Mouse (Mus musculus) embryonic fibroblast, embryonic 13.5 days (primary cell): Measurements from ENCODE around the gene Tmem44.

ENCODE experiments used
- CTCF ChIP-seq: IDR thresholded peaks from 2 replicates; pipeline ENCODE4 v1.5.1; 2011; ENCODE audit warnings: mild to moderate bottlenecking, control low read depth, low read length, moderate library complexity, borderline replicate concordance; ENCODE audit not compliant: insufficient read depth
- POLR2A ChIP-seq: IDR thresholded peaks from 2 replicates; pipeline ENCODE4 v1.6.1; 2011; ENCODE audit warnings: low read depth, mild to moderate bottlenecking, control low read depth, low read length, moderate library complexity

DNA sequence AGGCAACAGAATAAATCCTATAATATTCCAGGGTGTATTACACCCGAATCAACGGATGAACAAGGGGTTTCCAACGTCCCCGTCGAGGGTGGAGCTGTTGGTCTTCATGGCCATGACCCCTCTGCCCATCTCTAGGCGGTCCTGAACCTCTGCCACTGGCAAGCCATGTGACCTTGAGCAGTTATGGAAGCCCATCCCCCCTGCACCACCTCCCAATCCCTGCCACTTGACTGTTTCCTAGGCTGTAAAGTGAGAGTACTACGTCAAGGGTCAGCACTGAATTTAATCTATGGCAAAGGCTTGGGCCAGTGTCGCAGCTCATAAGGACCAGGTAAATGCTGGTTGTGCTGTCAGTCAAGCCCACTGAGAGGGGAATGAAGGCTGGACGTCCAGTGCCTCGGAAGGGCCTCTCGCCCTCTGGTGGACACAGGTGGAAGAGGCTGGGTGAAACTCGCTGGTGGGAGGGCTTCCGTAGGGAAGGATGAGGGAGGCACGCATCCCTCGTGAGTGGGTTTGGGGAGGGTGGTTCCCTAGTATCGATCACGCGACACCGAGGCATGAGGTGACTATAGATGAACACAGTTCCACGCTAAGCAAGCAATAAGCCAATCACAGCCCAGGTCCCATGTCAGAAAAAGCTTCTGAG lies 18.8 kb downstream of the Tmem44 start:
- TF ChIP-seq POLR2A (no peak), CTCF (peak; percentile 80)
